Comparison of ENCODE assay signal across 14 mouse cellular contexts in genomic region chr5:31888341-31888740, GRCm38 (mm10).
DNase-seq lines count a peak whose midpoint lies in the region; ATAC-seq and TF ChIP-seq lines count a peak whose summit lies in the region.
"Had no signal": no experiment of that assay in that cellular context is flagged by ENCODE, and none has a peak within 500 bp of the region (broad histone marks: within the 10 kb centered on the region; RNA-seq: fewer than 3 reads in every experiment).

No protein-coding gene starts in this region.

- intact Hi-C loops in heart, postnatal 36 days (cut with DNase I) = no loop called here

- no peaks in the 10 kb centered on the region for H3K9me3 ChIP-seq in heart, embryonic 15.5 days (replicated peaks)
- no peaks in the 10 kb centered on the region for H3K9me3 ChIP-seq in lung, embryonic 16.5 days (ENCODE audit: control insufficient read depth, low read length)
- no peaks in the 10 kb centered on the region for H3K9me3 ChIP-seq in stomach, embryonic 16.5 days (replicated peaks; ENCODE audit: control insufficient read depth, low read length)
- H3K9me3 ChIP-seq: hindbrain, embryonic 15.5 days; midbrain, embryonic 10.5 days; neural tube, embryonic 13.5 days had no signal

- WGBS in heart, embryonic 15.5 days = 76% methylated on average over 3 of the region's 3 CpGs
- WGBS in lung, embryonic 16.5 days = 46% methylated on average over 3 of the region's 3 CpGs
- WGBS in stomach, embryonic 16.5 days = 58% methylated on average over 3 of the region's 3 CpGs

- no peaks in the 10 kb centered on the region for H3K27me3 ChIP-seq in heart, embryonic 15.5 days
- no peaks in the 10 kb centered on the region for H3K27me3 ChIP-seq in lung, embryonic 16.5 days (ENCODE audit: control insufficient read depth, insufficient read depth, low read depth, low read length)
- H3K27me3 ChIP-seq in stomach, embryonic 16.5 days (ENCODE audit: control insufficient read depth, insufficient read depth, low read length) = no peaks in the 10 kb centered on the region
- H3K27me3 ChIP-seq: hindbrain, embryonic 15.5 days; neural tube, embryonic 13.5 days had no signal

- no peak for TF ChIP-seq POLR2A in embryonic fibroblast, embryonic 13.5 days (IDR thresholded peaks at IDR 0.05; ENCODE audit: low read depth, low read length)

- H3K4me1 ChIP-seq in heart, embryonic 15.5 days (replicated peaks) = 0 out of 2 replicates have a peak, but pooled peaks cover 3% of the 10 kb centered on the region
- H3K4me1 ChIP-seq in lung, embryonic 16.5 days (replicated peaks; ENCODE audit: control insufficient read depth, insufficient read depth, low read length) = peaks cover 9% of the 10 kb centered on the region
- peaks cover 5% of the 10 kb centered on the region; the same call in 1 of the 2 replicates for H3K4me1 ChIP-seq in embryonic fibroblast, embryonic 13.5 days (ENCODE audit: control insufficient read depth, insufficient read depth, low read length)
- peaks cover 17% of the 10 kb centered on the region for H3K4me1 ChIP-seq in stomach, embryonic 16.5 days (ENCODE audit: control insufficient read depth, insufficient read depth, low read length)
- H3K4me1 ChIP-seq: hindbrain, embryonic 15.5 days; midbrain, embryonic 10.5 days; neural tube, embryonic 13.5 days had no signal

- peak overlapping the region; percentile 54 for H3K27ac ChIP-seq in heart, embryonic 15.5 days
- peak overlapping the region; percentile 77; the same call in 1 of the 2 replicates for H3K27ac ChIP-seq in lung, embryonic 16.5 days (ENCODE audit: low read length)
- H3K27ac ChIP-seq in embryonic fibroblast, embryonic 13.5 days (ENCODE audit: insufficient read depth, low read length) = peak overlapping the region; percentile 70
- H3K27ac ChIP-seq in stomach, embryonic 16.5 days (ENCODE audit: low read length) = peak overlapping the region; percentile 64
- H3K27ac ChIP-seq: hindbrain, embryonic 15.5 days; midbrain, embryonic 10.5 days; neural tube, embryonic 13.5 days had no signal

- no peak for DNase-seq in heart, postnatal 36 days
- no peak for DNase-seq in lung, postnatal 25 days (ENCODE audit: low spot score)
- DNase-seq in right cerebral cortex, adult 2 months (ENCODE audit: low spot score in 2 of 2) = no peak
- DNase-seq: cerebellum, adult 9-10 months; layer of hippocampus, postnatal 36 days; right cerebral cortex, postnatal 25 days; thymus, adult 18-20 months had no signal

- ATAC-seq in heart, embryonic 15.5 days (replicated peaks; ENCODE audit: insufficient number of reproducible peaks, insufficient read depth, low FRiP score, low read depth) = no peak
- ATAC-seq in lung, embryonic 16.5 days (ENCODE audit: low read depth) = peak; percentile 81
- ATAC-seq in stomach, embryonic 16.5 days (ENCODE audit: insufficient read depth, low FRiP score) = no peak

- no peak overlapping the region for H3K4me2 ChIP-seq in heart, embryonic 15.5 days
- no peak overlapping the region for H3K4me2 ChIP-seq in lung, embryonic 16.5 days (ENCODE audit: low read depth, low read length)
- no peak overlapping the region for H3K4me2 ChIP-seq in stomach, embryonic 16.5 days (ENCODE audit: low read depth, low read length)
- H3K4me2 ChIP-seq: hindbrain, embryonic 15.5 days; neural tube, embryonic 13.5 days had no signal

- no peak overlapping the region for H3K9ac ChIP-seq in heart, embryonic 15.5 days
- H3K9ac ChIP-seq in lung, embryonic 16.5 days (ENCODE audit: low read length) = no peak overlapping the region
- no peak overlapping the region for H3K9ac ChIP-seq in stomach, embryonic 16.5 days (ENCODE audit: low read length)
- H3K9ac ChIP-seq: hindbrain, embryonic 15.5 days; neural tube, embryonic 13.5 days had no signal

- TF ChIP-seq CTCF in embryonic fibroblast, embryonic 13.5 days (IDR thresholded peaks at IDR 0.05; ENCODE audit: borderline replicate concordance, insufficient read depth, low read length) = no peak

- no peak overlapping the region for H3K4me3 ChIP-seq in heart, embryonic 15.5 days
- H3K4me3 ChIP-seq in lung, embryonic 16.5 days (ENCODE audit: low read length) = no peak overlapping the region
- H3K4me3 ChIP-seq in embryonic fibroblast, embryonic 13.5 days (ENCODE audit: insufficient read depth, low read length) = no peak overlapping the region
- no peak overlapping the region for H3K4me3 ChIP-seq in stomach, embryonic 16.5 days (replicated peaks; ENCODE audit: low read length)
- H3K4me3 ChIP-seq: hindbrain, embryonic 15.5 days; midbrain, embryonic 10.5 days; neural tube, embryonic 13.5 days had no signal

- no peaks in the 10 kb centered on the region for H3K36me3 ChIP-seq in heart, embryonic 15.5 days
- no peaks in the 10 kb centered on the region for H3K36me3 ChIP-seq in lung, embryonic 16.5 days (ENCODE audit: control insufficient read depth, insufficient read depth, low read length)
- no peaks in the 10 kb centered on the region for H3K36me3 ChIP-seq in stomach, embryonic 16.5 days (ENCODE audit: control insufficient read depth, insufficient read depth, low read length)
- H3K36me3 ChIP-seq: hindbrain, embryonic 15.5 days; midbrain, embryonic 10.5 days; neural tube, embryonic 13.5 days had no signal
